Mouse (Mus musculus) spleen, postnatal 36 days (tissue): ENCODE measurements around the gene Arrb1.

Experiments used
- DNase-seq, 2 experiments: peaks; one replicate each; pipeline ENCODE4 v3.0.0; 2022; ENCODE audit warnings: low spot score in 2 of 2, mixed read lengths in 1 of 2

Gene Arrb1

GRCm38 (mm10) chr7:99632286-99632685, 97.0 kb downstream of the Arrb1 start:
- DNase-seq: no peak

- no peak for DNase-seq
Measured at GRCm38 (mm10) chr7:99633966-99634665, 98.8 kb downstream of the Arrb1 start.

GRCm38 (mm10) chr7:99641245-99641644, 106.0 kb downstream of the Arrb1 start:
- no peak for DNase-seq

- DNase-seq: peak in 1 of 2 experiments; percentile 31
Measured at GRCm38 (mm10) chr7:99642078-99642477, 106.8 kb downstream of the Arrb1 start.

GRCm38 (mm10) chr7:99644701-99645100, 109.4 kb downstream of the Arrb1 start:
- no peak for DNase-seq

GRCm38 (mm10) chr7:99648623-99649022, 113.4 kb downstream of the Arrb1 start:
- DNase-seq: no peak

GRCm38 (mm10) chr7:99649585-99649984, 114.3 kb downstream of the Arrb1 start:
- no peak for DNase-seq

GRCm38 (mm10) chr7:99654244-99654643, 119.0 kb downstream of the Arrb1 start:
- no peak for DNase-seq
